Mouse (Mus musculus): ENCODE measurements at regions not wholly inside any gene's neighbourhood (a gene's known extent, or its start where the extent isn't known, plus 50 kb on each side); places are given as distances from the start of the nearest gene placed in this dataset.

- ATAC-seq (replicated peaks; ENCODE audit: insufficient number of reproducible peaks, low FRiP score, low TSS enrichment, poor library complexity, severe bottlenecking), result no peak
These were observed 70.7 kb downstream of the Setd4 start for GRCm38 (mm10) chr16:93533205-93533604.

- no peak for ATAC-seq (replicated peaks; ENCODE audit: insufficient number of reproducible peaks, low FRiP score, low TSS enrichment, poor library complexity, severe bottlenecking)
These were observed 71.9 kb downstream of the Setd4 start for GRCm38 (mm10) chr16:93531937-93532336.

- no peak for ATAC-seq (replicated peaks; ENCODE audit: insufficient number of reproducible peaks, low FRiP score, low TSS enrichment, poor library complexity, severe bottlenecking)
These were observed 81.4 kb downstream of the Setd4 start for GRCm38 (mm10) chr16:93522485-93522884.

- ATAC-seq (replicated peaks; ENCODE audit: insufficient number of reproducible peaks, low FRiP score, low TSS enrichment, poor library complexity, severe bottlenecking), result no peak
These were observed 83.4 kb downstream of the Setd4 start for GRCm38 (mm10) chr16:93520481-93520880.

- no peak for ATAC-seq (replicated peaks; ENCODE audit: insufficient number of reproducible peaks, low FRiP score, low TSS enrichment, poor library complexity, severe bottlenecking)
These were observed 85.2 kb downstream of the Setd4 start for GRCm38 (mm10) chr16:93518620-93519019.

GRCm38 (mm10) chr16:93516793-93517192 lies 87.1 kb downstream of the Setd4 start:
- ATAC-seq (replicated peaks; ENCODE audit: insufficient number of reproducible peaks, low FRiP score, low TSS enrichment, poor library complexity, severe bottlenecking), result no peak

- ATAC-seq (replicated peaks; ENCODE audit: insufficient number of reproducible peaks, low FRiP score, low TSS enrichment, poor library complexity, severe bottlenecking), result no peak
These were observed 88.4 kb downstream of the Setd4 start for GRCm38 (mm10) chr16:93515456-93515941.

GRCm38 (mm10) chr16:93513616-93514041 lies 90.2 kb downstream of the Setd4 start:
- ATAC-seq (replicated peaks; ENCODE audit: insufficient number of reproducible peaks, low FRiP score, low TSS enrichment, poor library complexity, severe bottlenecking), result no peak

- ATAC-seq (replicated peaks; ENCODE audit: insufficient number of reproducible peaks, low FRiP score, low TSS enrichment, poor library complexity, severe bottlenecking), result no peak
These were observed 91.9 kb downstream of the Setd4 start for GRCm38 (mm10) chr16:93511988-93512387.

GRCm38 (mm10) chr16:93511517-93511916 lies 92.3 kb downstream of the Setd4 start:
- ATAC-seq (replicated peaks; ENCODE audit: insufficient number of reproducible peaks, low FRiP score, low TSS enrichment, poor library complexity, severe bottlenecking), result no peak

GRCm38 (mm10) chr16:93498800-93499199 lies 105.1 kb downstream of the Setd4 start:
- no peak for ATAC-seq (replicated peaks; ENCODE audit: insufficient number of reproducible peaks, low FRiP score, low TSS enrichment, poor library complexity, severe bottlenecking)

- no peak for ATAC-seq (replicated peaks; ENCODE audit: insufficient number of reproducible peaks, low FRiP score, low TSS enrichment, poor library complexity, severe bottlenecking)
These were observed 110.4 kb downstream of the Setd4 start for GRCm38 (mm10) chr16:93493337-93494002.

GRCm38 (mm10) chr16:93486646-93487550 lies 117.0 kb downstream of the Setd4 start:
- ATAC-seq (replicated peaks; ENCODE audit: insufficient number of reproducible peaks, low FRiP score, low TSS enrichment, poor library complexity, severe bottlenecking), result no peak

- ATAC-seq (replicated peaks; ENCODE audit: insufficient number of reproducible peaks, low FRiP score, low TSS enrichment, poor library complexity, severe bottlenecking), result no peak
These were observed 133.9 kb downstream of the Setd4 start for GRCm38 (mm10) chr16:93469957-93470356.

GRCm38 (mm10) chr16:93465741-93466140 lies 138.1 kb downstream of the Setd4 start:
- ATAC-seq (replicated peaks; ENCODE audit: insufficient number of reproducible peaks, low FRiP score, low TSS enrichment, poor library complexity, severe bottlenecking), result no peak

- no peak for ATAC-seq (replicated peaks; ENCODE audit: insufficient number of reproducible peaks, low FRiP score, low TSS enrichment, poor library complexity, severe bottlenecking)
These were observed 139.0 kb downstream of the Setd4 start for GRCm38 (mm10) chr16:93464898-93465297.

GRCm38 (mm10) chr16:93463405-93463804 lies 140.5 kb downstream of the Setd4 start:
- ATAC-seq (replicated peaks; ENCODE audit: insufficient number of reproducible peaks, low FRiP score, low TSS enrichment, poor library complexity, severe bottlenecking), result no peak

- no peak for ATAC-seq (replicated peaks; ENCODE audit: insufficient number of reproducible peaks, low FRiP score, low TSS enrichment, poor library complexity, severe bottlenecking)
These were observed 141.6 kb downstream of the Setd4 start for GRCm38 (mm10) chr16:93462286-93462610.

GRCm38 (mm10) chr16:93461406-93462285 lies 142.2 kb downstream of the Setd4 start:
- no peak for ATAC-seq (replicated peaks; ENCODE audit: insufficient number of reproducible peaks, low FRiP score, low TSS enrichment, poor library complexity, severe bottlenecking)
